ENCODE assay signal across 8 mouse cellular contexts in genomic region chr11:12037689-12038469, GRCm38 (mm10). TPM values are rescaled to one million over a fixed set of nuclear protein-coding genes. Genes with fewer than 3 reads are reported as not detected.
DNase-seq lines count a peak whose midpoint lies in the region; ATAC-seq and TF ChIP-seq lines count a peak whose summit lies in the region.

No protein-coding gene starts in this region.

- no peak for DNase-seq in spleen, adult 2 months (ENCODE audit: low read depth in 1 of 2, low spot score in 2 of 2)
- DNase-seq in spleen, postnatal 14 days (ENCODE audit: low spot score in 2 of 2): no peak
- DNase-seq in forebrain, postnatal 0 days: no peak
- no peak for DNase-seq in liver, embryonic 13.5 days
- DNase-seq in left cerebral cortex, postnatal 14 days (ENCODE audit: low spot score in 2 of 2): no peak
- DNase-seq in gastrocnemius, postnatal 14 days: no peak
- DNase-seq in right cerebral cortex, adult 18-20 months: no peak

- H3K27me3 ChIP-seq in spleen, adult 2 months (ENCODE audit: control insufficient read depth, insufficient read depth, low read length): peaks cover 22% of the 10 kb centered on the region
- peaks cover 69% of the 10 kb centered on the region for H3K27me3 ChIP-seq in forebrain, postnatal 0 days (ENCODE audit: insufficient read depth, low read length)
- H3K27me3 ChIP-seq in liver, embryonic 13.5 days: peaks cover 95% of the 10 kb centered on the region
- H3K27me3 ChIP-seq in stomach, embryonic 16.5 days (ENCODE audit: control insufficient read depth, insufficient read depth, low read length): peaks cover 47% of the 10 kb centered on the region

- H3K4me1 ChIP-seq in spleen, adult 2 months (ENCODE audit: control insufficient read depth, insufficient read depth, insufficient read length): no peaks in the 10 kb centered on the region; the same call in 1 of the 2 replicates
- H3K4me1 ChIP-seq in forebrain, postnatal 0 days (ENCODE audit: insufficient read depth): no peaks in the 10 kb centered on the region
- peaks cover 16% of the 10 kb centered on the region for H3K4me1 ChIP-seq in liver, embryonic 13.5 days (replicated peaks)
- no peaks in the 10 kb centered on the region for H3K4me1 ChIP-seq in stomach, embryonic 16.5 days (ENCODE audit: control insufficient read depth, insufficient read depth, low read length)

- H3K36me3 ChIP-seq in spleen, adult 2 months (ENCODE audit: control insufficient read depth, insufficient read depth, low read length): no peaks in the 10 kb centered on the region
- no peaks in the 10 kb centered on the region for H3K36me3 ChIP-seq in forebrain, postnatal 0 days (ENCODE audit: insufficient read depth)
- no peaks in the 10 kb centered on the region for H3K36me3 ChIP-seq in liver, embryonic 13.5 days
- no peaks in the 10 kb centered on the region for H3K36me3 ChIP-seq in stomach, embryonic 16.5 days (ENCODE audit: control insufficient read depth, insufficient read depth, low read length)

- H3K9me3 ChIP-seq in forebrain, postnatal 0 days (ENCODE audit: low read length): no peaks in the 10 kb centered on the region
- H3K9me3 ChIP-seq in liver, embryonic 13.5 days (replicated peaks): no peaks in the 10 kb centered on the region
- no peaks in the 10 kb centered on the region for H3K9me3 ChIP-seq in stomach, embryonic 16.5 days (replicated peaks; ENCODE audit: control insufficient read depth, low read length)

- no peak for TF ChIP-seq POLR2A in spleen, adult 2 months (IDR thresholded peaks at IDR 0.05; ENCODE audit: low read depth, low read length)

- H3K4me2 ChIP-seq in forebrain, postnatal 0 days (ENCODE audit: low read depth): peak overlapping the region; percentile 55
- H3K4me2 ChIP-seq in liver, embryonic 13.5 days: peak overlapping the region; percentile 81
- peak overlapping the region; percentile 54 for H3K4me2 ChIP-seq in stomach, embryonic 16.5 days (ENCODE audit: low read depth, low read length)

- intact Hi-C loops in left cerebral cortex, postnatal 14 days (cut with DNase I): loop anchor here (5.0 kb wide), 1 partner anchor 216 kb away; no protein-coding TSS in a partner anchor
- intact Hi-C loops in gastrocnemius, postnatal 14 days (cut with DNase I; ENCODE audit: low total_unique reads): no loop called here

- peak overlapping the region; percentile 4; the same call in 1 of the 2 replicates for H3K4me3 ChIP-seq in spleen, adult 2 months (ENCODE audit: extremely low read depth, insufficient read depth, insufficient read length)
- peak overlapping the region; percentile 42 for H3K4me3 ChIP-seq in forebrain, postnatal 0 days (ENCODE audit: low read depth, low read length)
- H3K4me3 ChIP-seq in liver, embryonic 13.5 days (replicated peaks): peak overlapping the region; percentile 74
- peak overlapping the region; percentile 60 for H3K4me3 ChIP-seq in stomach, embryonic 16.5 days (replicated peaks; ENCODE audit: low read length)

- no peak overlapping the region for H3K27ac ChIP-seq in spleen, adult 2 months (ENCODE audit: insufficient read depth, low read length)
- H3K27ac ChIP-seq in forebrain, postnatal 0 days (ENCODE audit: low read depth, low read length): no peak overlapping the region
- peak overlapping the region; percentile 47 for H3K27ac ChIP-seq in liver, embryonic 13.5 days
- peak overlapping the region; percentile 87 for H3K27ac ChIP-seq in stomach, embryonic 16.5 days (ENCODE audit: low read length)

- TF ChIP-seq CTCF in spleen, adult 2 months (IDR thresholded peaks at IDR 0.05; ENCODE audit: extremely low read depth, insufficient read depth, insufficient read length, insufficient replicate concordance): no peak
- no peak for TF ChIP-seq CTCF in forebrain, postnatal 0 days (IDR thresholded peaks at IDR 0.05; ENCODE audit: low read depth)

- ATAC-seq in forebrain, postnatal 0 days: no peak
- no peak for ATAC-seq in liver, embryonic 13.5 days (ENCODE audit: low read depth)
- ATAC-seq in stomach, embryonic 16.5 days (ENCODE audit: insufficient read depth, low FRiP score): peak; percentile 11; the same call in 1 of the 2 replicates

- 10% methylated on average over 48 of the region's 48 CpGs for WGBS in spleen, adult 2 months
- 7% methylated on average over 48 of the region's 48 CpGs for WGBS in forebrain, postnatal 0 days
- 9% methylated on average over 48 of the region's 48 CpGs for WGBS in liver, embryonic 13.5 days (ENCODE audit: insufficient replicate concordance)
- 6% methylated on average over 44 of the region's 48 CpGs for WGBS in stomach, embryonic 16.5 days

- no peak overlapping the region for H3K9ac ChIP-seq in forebrain, postnatal 0 days
- peak overlapping the region; percentile 65 for H3K9ac ChIP-seq in liver, embryonic 13.5 days
- peak overlapping the region; percentile 80 for H3K9ac ChIP-seq in stomach, embryonic 16.5 days (ENCODE audit: low read length)

RNA-seq across cellular contexts. Expression of gene Grb10, which starts 0.6 kb away (rescaled TPM):
- 5.3 and 7.0 TPM in 2 replicates for polyA plus RNA-seq in spleen, adult 2 months (2012; rRNA removed)
- 58.4 and 80.3 TPM in 2 replicates for total RNA-seq in forebrain, postnatal 0 days (2014; rRNA removed)
- polyA plus RNA-seq in forebrain, postnatal 0 days (2015; fragmentation: Nextera tagmentation; extraction: Ambion mirVana): 24.8 and 32.7 TPM in 2 replicates
- 115 and 156 TPM in 2 replicates for polyA plus RNA-seq in liver, embryonic 13.5 days (2015; fragmentation: Nextera tagmentation; extraction: Ambion mirVana)
- polyA plus RNA-seq in stomach, embryonic 16.5 days (2015; fragmentation: Nextera tagmentation; extraction: Ambion mirVana): 361 and 397 TPM in 2 replicates
- total RNA-seq in left cerebral cortex, postnatal 14 days (2021): 10 to 100 TPM; 43.3 to 45.1 TPM
- 100 to 1,000 TPM; 245 to 266 TPM for total RNA-seq in gastrocnemius, postnatal 14 days (2021)

Comparison
In these comparisons a context has a peak if more than half of its experiments do, and no peak if none do; other contexts are left out.
1. H3K27ac ChIP-seq: peak in liver, embryonic 13.5 days (single experiment) and stomach, embryonic 16.5 days (single experiment); none in spleen, adult 2 months (single experiment) and forebrain, postnatal 0 days (single experiment).
2. H3K4me3 ChIP-seq: peak in every context shown above with its lines; median percentile 74 in liver, embryonic 13.5 days; 60 in stomach, embryonic 16.5 days; 42 in forebrain, postnatal 0 days; 4 in spleen, adult 2 months.
3. Peak in every context shown above with its lines, with median percentiles within 50 percentile points of each other: H3K4me2 ChIP-seq.